Comparison of ENCODE assay signal across 10 mouse cellular contexts in genomic region chr2:127142031-127142430, GRCm38 (mm10). TPM values are rescaled to one million over a fixed set of nuclear protein-coding genes. Genes with fewer than 3 reads are reported as not detected.
DNase-seq lines count a peak whose midpoint lies in the region; ATAC-seq and TF ChIP-seq lines count a peak whose summit lies in the region.
"Had no signal": no experiment of that assay in that cellular context is flagged by ENCODE, and none has a peak within 500 bp of the region (broad histone marks: within the 10 kb centered on the region; RNA-seq: fewer than 3 reads in every experiment).

No protein-coding gene starts in this region.

- 75% methylated on average over 10 of the region's 10 CpGs for WGBS in lung, embryonic 15.5 days
- WGBS in limb, embryonic 10.5 days = 84% methylated on average over 10 of the region's 10 CpGs
- 89% methylated on average over 10 of the region's 10 CpGs for WGBS in neural tube, embryonic 13.5 days

- H3K4me1 ChIP-seq in lung, embryonic 15.5 days = peaks cover 34% of the 10 kb centered on the region
- H3K4me1 ChIP-seq in limb, embryonic 10.5 days = peaks cover 26% of the 10 kb centered on the region
- H3K4me1 ChIP-seq in neural tube, embryonic 13.5 days (replicated peaks) = peaks cover 28% of the 10 kb centered on the region

- H3K27ac ChIP-seq in lung, embryonic 15.5 days = no peak overlapping the region
- 0 out of 2 replicates have a peak overlapping the region, but pooled peaks have one; percentile 83 for H3K27ac ChIP-seq in limb, embryonic 10.5 days
- H3K27ac ChIP-seq in neural tube, embryonic 13.5 days (replicated peaks) = no peak overlapping the region
- no peak overlapping the region for H3K27ac ChIP-seq in layer of hippocampus, adult 2 months

- peaks cover 24% of the 10 kb centered on the region for H3K36me3 ChIP-seq in lung, embryonic 15.5 days
- H3K36me3 ChIP-seq in limb, embryonic 10.5 days = peaks cover 34% of the 10 kb centered on the region
- H3K36me3 ChIP-seq in neural tube, embryonic 13.5 days = peaks cover 7% of the 10 kb centered on the region; the same call in 1 of the 2 replicates

- H3K4me2 ChIP-seq in lung, embryonic 15.5 days = peak overlapping the region; percentile 83
- peak overlapping the region; percentile 79 for H3K4me2 ChIP-seq in neural tube, embryonic 13.5 days

- no peaks in the 10 kb centered on the region for H3K9me3 ChIP-seq in lung, embryonic 15.5 days
- H3K9me3 ChIP-seq in limb, embryonic 10.5 days (replicated peaks) = no peaks in the 10 kb centered on the region
- no peaks in the 10 kb centered on the region for H3K9me3 ChIP-seq in neural tube, embryonic 13.5 days

- H3K27me3 ChIP-seq in lung, embryonic 15.5 days = no peaks in the 10 kb centered on the region
- H3K27me3 ChIP-seq in limb, embryonic 10.5 days (ENCODE audit: low read depth, poor library complexity, severe bottlenecking) = no peaks in the 10 kb centered on the region
- H3K27me3 ChIP-seq in neural tube, embryonic 13.5 days = 0 out of 2 replicates have a peak, but pooled peaks cover 4% of the 10 kb centered on the region

- ATAC-seq in lung, embryonic 15.5 days (ENCODE audit: borderline replicate concordance, extremely low read depth, low FRiP score, low TSS enrichment) = no peak
- ATAC-seq in neural tube, embryonic 13.5 days (ENCODE audit: low read depth) = no peak

- TF ChIP-seq CTCF in layer of hippocampus, adult 2 months (conservative IDR thresholded peaks at IDR 0.05) = no peak

- no peak for DNase-seq in lung, postnatal 4 days
- DNase-seq in heart, adult 8-10 months (ENCODE audit: low spot score) = peak; percentile 45
- no peak for DNase-seq in limb, embryonic 10.5 days (ENCODE audit: low spot score)
- DNase-seq in layer of hippocampus, adult 2 months (ENCODE audit: low spot score in 2 of 2) = no peak
- DNase-seq in cerebellum, postnatal 4 days (ENCODE audit: low spot score in 2 of 2) = no peak
- DNase-seq in layer of hippocampus, adult 9-11 months = no peak
- DNase-seq: cerebellum, adult 2 months; lung, postnatal 14 days had no signal

- peak overlapping the region; percentile 72 for H3K4me3 ChIP-seq in lung, embryonic 15.5 days
- H3K4me3 ChIP-seq in limb, embryonic 10.5 days = peak overlapping the region; percentile 63
- peak overlapping the region; percentile 60; the same call in 1 of the 2 replicates for H3K4me3 ChIP-seq in neural tube, embryonic 13.5 days
- no peak overlapping the region for H3K4me3 ChIP-seq in layer of hippocampus, adult 2 months

- no peak overlapping the region for H3K9ac ChIP-seq in lung, embryonic 15.5 days
- peak overlapping the region; percentile 71; the same call in 1 of the 2 replicates for H3K9ac ChIP-seq in neural tube, embryonic 13.5 days

RNA-seq across cellular contexts. Expression of gene Itpripl1, which starts 1.2 kb away (rescaled TPM):
- polyA plus RNA-seq in lung, embryonic 15.5 days (2015; fragmentation: Nextera tagmentation; extraction: Ambion mirVana) = 28.5 and 29.5 TPM in 2 replicates
- 10 to 100 TPM in 3 of 4 experiments, 1 to 10 TPM in 1; 8.9 to 13.5 (median 13.3) TPM for total RNA-seq in heart, adult 8-10 months (2022)
- polyA plus RNA-seq in limb, embryonic 10.5 days (2016; fragmentation: Nextera tagmentation; extraction: Ambion mirVana) = 15.9 and 18.0 TPM in 2 replicates
- 15.0 and 16.4 TPM in 2 replicates for polyA plus RNA-seq in neural tube, embryonic 13.5 days (2015; fragmentation: Nextera tagmentation; extraction: Ambion mirVana)
- total RNA-seq in layer of hippocampus, adult 2 months (2021) = 1 to 10 TPM; 2.6 TPM

RNA-seq across cellular contexts. Expression of gene Ncaph, which starts 8.3 kb away (rescaled TPM):
- polyA plus RNA-seq in lung, embryonic 15.5 days (2015; fragmentation: Nextera tagmentation; extraction: Ambion mirVana) = 109 and 113 TPM in 2 replicates
- total RNA-seq in heart, adult 8-10 months (2022) = 1 to 10 TPM in 1 of 4 experiments, under 1 TPM in 3; 0.52 to 1.4 (median 0.52) TPM
- 110 and 125 TPM in 2 replicates for polyA plus RNA-seq in limb, embryonic 10.5 days (2016; fragmentation: Nextera tagmentation; extraction: Ambion mirVana)
- 19.8 and 21.2 TPM in 2 replicates for polyA plus RNA-seq in neural tube, embryonic 13.5 days (2015; fragmentation: Nextera tagmentation; extraction: Ambion mirVana)
- total RNA-seq in layer of hippocampus, adult 2 months (2021) = 1 to 10 TPM; 1.3 to 1.6 TPM
